Comparison of ENCODE assay signal across 9 mouse cellular contexts in genomic region chr5:119680329-119681010, GRCm38 (mm10). TPM values are rescaled to one million over a fixed set of nuclear protein-coding genes. Genes with fewer than 3 reads are reported as not detected.
DNase-seq lines count a peak whose midpoint lies in the region; ATAC-seq lines count a peak whose summit lies in the region.
"Had no signal": no experiment of that assay in that cellular context is flagged by ENCODE, and none has a peak within 500 bp of the region (broad histone marks: within the 10 kb centered on the region; RNA-seq: fewer than 3 reads in every experiment).

No protein-coding gene starts in this region.

- peak overlapping the region; percentile 38 for H3K4me3 ChIP-seq in hindbrain, embryonic 10.5 days
- H3K4me3 ChIP-seq in hindbrain, embryonic 16.5 days (ENCODE audit: low read length): no peak overlapping the region
- 0 out of 2 replicates have a peak overlapping the region, but pooled peaks have one; percentile 1 for H3K4me3 ChIP-seq in forebrain, embryonic 14.5 days (ENCODE audit: low read depth, low read length)
- peak overlapping the region; percentile 44 for H3K4me3 ChIP-seq in lung, embryonic 16.5 days (ENCODE audit: low read length)

- intact Hi-C loops in left cerebral cortex, postnatal 36 days (cut with DNase I): loop anchor here (5.0 kb wide), 1 partner anchor 157 kb away; no protein-coding TSS in a partner anchor

- H3K27ac ChIP-seq in hindbrain, embryonic 10.5 days: peak overlapping the region; percentile 50; the same call in 1 of the 2 replicates
- H3K27ac ChIP-seq in hindbrain, embryonic 16.5 days (ENCODE audit: low read depth, low read length): no peak overlapping the region
- no peak overlapping the region for H3K27ac ChIP-seq in forebrain, embryonic 14.5 days (ENCODE audit: low read depth, low read length)
- peak overlapping the region; percentile 57 for H3K27ac ChIP-seq in lung, embryonic 16.5 days (ENCODE audit: low read length)

- peak; percentile 51 for DNase-seq in hindbrain, embryonic 10.5 days (ENCODE audit: low spot score)
- peak; percentile 74 for DNase-seq in adrenal gland, adult 2 months
- no peak for DNase-seq in forebrain, embryonic 14.5 days (ENCODE audit: low spot score)
- no peak for DNase-seq in spleen, postnatal 14 days (ENCODE audit: low spot score in 2 of 2)
- no peak for DNase-seq in left cerebral cortex, postnatal 36 days (ENCODE audit: low spot score in 2 of 2)
- no peak for DNase-seq in frontal cortex, postnatal 14 days (ENCODE audit: low spot score in 2 of 2)
- DNase-seq: right cerebral cortex, adult 18-20 months had no signal

- peaks cover 20% of the 10 kb centered on the region for H3K4me1 ChIP-seq in hindbrain, embryonic 10.5 days (replicated peaks)
- H3K4me1 ChIP-seq in hindbrain, embryonic 16.5 days (ENCODE audit: control insufficient read depth, insufficient read depth, low read depth, low read length): no peaks in the 10 kb centered on the region; the same call in 1 of the 2 replicates
- H3K4me1 ChIP-seq in forebrain, embryonic 14.5 days (ENCODE audit: control insufficient read depth, insufficient read depth, low read length): no peaks in the 10 kb centered on the region
- H3K4me1 ChIP-seq in lung, embryonic 16.5 days (replicated peaks; ENCODE audit: control insufficient read depth, insufficient read depth, low read length): peaks cover 23% of the 10 kb centered on the region; the same call in 1 of the 2 replicates

- H3K36me3 ChIP-seq in hindbrain, embryonic 10.5 days: no peaks in the 10 kb centered on the region; the same call in 1 of the 2 replicates
- H3K36me3 ChIP-seq in hindbrain, embryonic 16.5 days (ENCODE audit: control insufficient read depth, insufficient read depth, low read length): no peaks in the 10 kb centered on the region
- H3K36me3 ChIP-seq in forebrain, embryonic 14.5 days (ENCODE audit: control insufficient read depth, insufficient read depth, low read length): no peaks in the 10 kb centered on the region
- H3K36me3 ChIP-seq in lung, embryonic 16.5 days (ENCODE audit: control insufficient read depth, insufficient read depth, low read length): peaks cover 3% of the 10 kb centered on the region; the same call in 1 of the 2 replicates

- no peak for ATAC-seq in hindbrain, embryonic 16.5 days
- ATAC-seq in forebrain, embryonic 14.5 days: no peak
- ATAC-seq in lung, embryonic 16.5 days (ENCODE audit: low read depth): peak; percentile 27; the same call in 1 of the 2 replicates

- no peaks in the 10 kb centered on the region for H3K9me3 ChIP-seq in hindbrain, embryonic 10.5 days
- no peaks in the 10 kb centered on the region for H3K9me3 ChIP-seq in hindbrain, embryonic 16.5 days (ENCODE audit: control insufficient read depth, low read length)
- no peaks in the 10 kb centered on the region for H3K9me3 ChIP-seq in forebrain, embryonic 14.5 days (replicated peaks; ENCODE audit: control insufficient read depth, low read length)
- H3K9me3 ChIP-seq in lung, embryonic 16.5 days (ENCODE audit: control insufficient read depth, low read length): no peaks in the 10 kb centered on the region

- no peak overlapping the region for H3K9ac ChIP-seq in hindbrain, embryonic 16.5 days (ENCODE audit: low read depth, low read length)
- H3K9ac ChIP-seq in forebrain, embryonic 14.5 days (ENCODE audit: low read length): no peak overlapping the region
- H3K9ac ChIP-seq in lung, embryonic 16.5 days (ENCODE audit: low read length): peak overlapping the region; percentile 66

- 1% methylated on average over 62 of the region's 62 CpGs for WGBS in hindbrain, embryonic 10.5 days
- WGBS in hindbrain, embryonic 16.5 days: 6% methylated on average over 55 of the region's 62 CpGs
- WGBS in forebrain, embryonic 14.5 days: under 1% methylated on average over 61 of the region's 62 CpGs
- 17% methylated on average over 51 of the region's 62 CpGs for whole genome bisulfite sequencing in lung, embryonic 16.5 days

- H3K4me2 ChIP-seq in hindbrain, embryonic 16.5 days (ENCODE audit: low read length): no peak overlapping the region
- no peak overlapping the region for H3K4me2 ChIP-seq in forebrain, embryonic 14.5 days (ENCODE audit: low read length)
- peak overlapping the region; percentile 61 for H3K4me2 ChIP-seq in lung, embryonic 16.5 days (ENCODE audit: low read depth, low read length)

- H3K27me3 ChIP-seq in hindbrain, embryonic 10.5 days (ENCODE audit: insufficient read depth, poor library complexity, severe bottlenecking): peaks cover 100% of the 10 kb centered on the region
- peaks cover 82% of the 10 kb centered on the region for H3K27me3 ChIP-seq in hindbrain, embryonic 16.5 days (replicated peaks; ENCODE audit: control insufficient read depth, insufficient read depth, low read length)
- H3K27me3 ChIP-seq in forebrain, embryonic 14.5 days (replicated peaks; ENCODE audit: control insufficient read depth, insufficient read depth, low read length): peaks cover 97% of the 10 kb centered on the region
- peaks cover 24% of the 10 kb centered on the region for H3K27me3 ChIP-seq in lung, embryonic 16.5 days (ENCODE audit: control insufficient read depth, insufficient read depth, low read depth, low read length)

RNA-seq across cellular contexts. Expression of gene Tbx3, which starts 10.0 kb away (rescaled TPM):
- polyA plus RNA-seq in hindbrain, embryonic 10.5 days (2016; fragmentation: Nextera tagmentation; extraction: Ambion mirVana): 5.8 and 13.0 TPM in 2 replicates
- polyA plus RNA-seq in hindbrain, embryonic 16.5 days (2015; fragmentation: Nextera tagmentation; extraction: Ambion mirVana): 2.9 and 5.0 TPM in 2 replicates
- 100 to 1,000 TPM; 285 to 315 TPM for total RNA-seq in adrenal gland, adult 2 months (2021)
- 854 and 965 TPM in 2 replicates for polyA plus RNA-seq in adrenal gland, adult 2 months (2012; rRNA removed)
- polyA plus RNA-seq in forebrain, embryonic 14.5 days (2014; fragmentation: Nextera tagmentation; extraction: Ambion mirVana): 1.7 and 2.8 TPM in 2 replicates
- polyA plus RNA-seq in lung, embryonic 16.5 days (2015; fragmentation: Nextera tagmentation; extraction: Ambion mirVana): 53.4 and 65.3 TPM in 2 replicates
- total RNA-seq in left cerebral cortex, postnatal 36 days (2021): 1 to 10 TPM; 4.3 to 4.9 TPM

Comparison
In these comparisons a context has a peak if more than half of its experiments do, and no peak if none do; other contexts are left out.
1. H3K27ac ChIP-seq: peak in hindbrain, embryonic 10.5 days (single experiment) and lung, embryonic 16.5 days (single experiment); none in hindbrain, embryonic 16.5 days (single experiment) and forebrain, embryonic 14.5 days (single experiment).
2. DNase-seq: peak in hindbrain, embryonic 10.5 days (single experiment) and adrenal gland, adult 2 months (single experiment); none in forebrain, embryonic 14.5 days (single experiment), spleen, postnatal 14 days (0 of 2), left cerebral cortex, postnatal 36 days (0 of 2) and frontal cortex, postnatal 14 days (0 of 2).
3. RNA of gene Tbx3, which starts 10.0 kb away (polyA plus RNA-seq): 854 to 965 TPM in adrenal gland, adult 2 months; 53.4 to 65.3 TPM in lung, embryonic 16.5 days, 5.8 to 13.0 TPM in hindbrain, embryonic 10.5 days, 2.9 to 5.0 TPM in hindbrain, embryonic 16.5 days and 1.7 to 2.8 TPM in forebrain, embryonic 14.5 days; every median in the first group is over 10 times any median in the second.